Mouse (Mus musculus) urinary bladder, postnatal 36 days (tissue): ENCODE measurements around the gene Rnf187.

Source experiments
- DNase-seq, 2 experiments: peaks; one replicate each; pipeline ENCODE4 v3.0.0; 2022; ENCODE audit warnings: low spot score in 2 of 2, mixed read lengths in 1 of 2

Gene Rnf187

GRCm38 (mm10) chr11:58938322-58939087 is at the start of gene Rnf187:
Gene Rnf187 (minus strand): TSS chr11:58938916.
- DNase-seq, result peak; percentile 86 to 90

DNA sequence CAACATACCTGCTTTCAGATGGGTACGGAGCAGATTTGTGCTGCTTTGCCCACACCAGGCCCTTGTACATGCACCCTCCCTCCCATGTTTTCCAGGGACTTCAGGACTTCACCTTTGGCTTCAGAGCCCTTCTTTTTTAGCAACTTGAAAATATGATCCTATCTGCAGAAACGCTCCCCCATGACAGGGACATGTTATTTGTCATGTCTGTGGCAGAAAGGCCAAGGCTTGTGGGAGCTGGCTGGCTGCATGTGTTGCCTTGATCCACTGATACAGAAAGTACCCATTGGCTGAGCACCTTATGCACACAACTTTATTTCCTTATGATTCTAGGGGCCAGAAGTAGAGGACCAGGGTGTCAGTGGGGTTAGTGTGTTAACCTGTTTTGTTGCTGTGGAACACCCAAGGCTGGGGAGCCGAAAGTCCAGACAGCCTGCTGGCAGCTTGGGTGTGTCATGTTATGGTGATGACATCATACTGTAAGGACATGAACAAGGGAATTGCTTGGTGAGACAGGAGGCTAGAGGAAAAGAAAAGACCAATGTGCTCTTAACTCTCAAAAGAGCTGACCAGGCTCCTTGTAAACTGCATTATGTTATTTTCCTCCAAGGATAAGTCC is 46.7 kb upstream of the Rnf187 start:
- no peak for DNase-seq

DNA sequence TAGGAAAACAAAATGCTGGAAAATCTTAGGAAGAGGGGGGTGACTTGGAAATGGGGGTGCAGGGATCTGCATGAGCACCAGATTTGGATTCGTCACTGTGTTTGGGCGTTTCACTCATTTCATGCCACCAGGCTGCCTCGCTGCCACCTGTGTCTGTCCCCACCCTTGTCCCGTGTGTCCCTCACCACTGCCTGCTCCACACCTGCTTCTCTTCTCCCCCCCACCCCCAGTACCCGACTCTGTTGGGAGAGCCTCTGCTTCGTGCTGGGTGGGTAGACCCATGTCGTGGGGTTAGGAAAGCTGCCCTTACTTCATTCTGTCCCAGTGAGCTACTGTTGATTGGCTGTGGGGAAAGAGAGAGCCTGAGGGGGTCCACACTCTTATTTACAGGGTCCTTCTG is 45.9 kb upstream of the Rnf187 start:
- DNase-seq, result no peak

DNA sequence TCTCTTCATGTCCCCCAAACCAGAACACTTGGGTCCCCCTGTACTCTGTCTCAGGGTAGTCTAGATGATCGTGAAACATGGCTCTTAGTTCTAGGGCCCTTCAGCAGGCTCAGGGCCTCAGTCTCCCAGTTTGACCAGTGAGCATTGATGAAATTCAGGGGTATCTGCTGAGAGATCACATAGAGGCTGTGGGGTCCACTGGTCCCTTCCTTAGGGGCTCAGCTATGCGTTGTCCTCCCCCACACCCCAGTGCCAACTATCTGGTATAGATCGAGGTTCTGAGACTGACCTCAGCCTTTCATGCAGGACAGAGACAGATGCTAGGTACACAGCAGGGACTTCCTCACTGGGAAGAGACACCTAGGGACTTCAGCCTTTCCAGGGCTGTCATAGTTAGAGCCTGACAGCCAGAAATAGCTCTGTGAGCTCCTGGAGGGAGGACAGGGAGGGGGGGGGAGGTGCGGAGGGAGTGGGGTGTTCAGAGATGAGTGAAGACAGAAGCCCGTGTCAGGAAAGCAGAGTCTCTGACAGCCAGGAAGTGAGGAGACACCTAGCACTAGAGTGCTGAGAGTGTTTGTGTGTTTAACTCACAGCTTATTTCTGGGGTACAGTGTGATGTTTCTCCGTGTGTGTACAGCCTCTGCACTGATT is 45.1 kb upstream of the Rnf187 start:
- DNase-seq, result no peak

DNA sequence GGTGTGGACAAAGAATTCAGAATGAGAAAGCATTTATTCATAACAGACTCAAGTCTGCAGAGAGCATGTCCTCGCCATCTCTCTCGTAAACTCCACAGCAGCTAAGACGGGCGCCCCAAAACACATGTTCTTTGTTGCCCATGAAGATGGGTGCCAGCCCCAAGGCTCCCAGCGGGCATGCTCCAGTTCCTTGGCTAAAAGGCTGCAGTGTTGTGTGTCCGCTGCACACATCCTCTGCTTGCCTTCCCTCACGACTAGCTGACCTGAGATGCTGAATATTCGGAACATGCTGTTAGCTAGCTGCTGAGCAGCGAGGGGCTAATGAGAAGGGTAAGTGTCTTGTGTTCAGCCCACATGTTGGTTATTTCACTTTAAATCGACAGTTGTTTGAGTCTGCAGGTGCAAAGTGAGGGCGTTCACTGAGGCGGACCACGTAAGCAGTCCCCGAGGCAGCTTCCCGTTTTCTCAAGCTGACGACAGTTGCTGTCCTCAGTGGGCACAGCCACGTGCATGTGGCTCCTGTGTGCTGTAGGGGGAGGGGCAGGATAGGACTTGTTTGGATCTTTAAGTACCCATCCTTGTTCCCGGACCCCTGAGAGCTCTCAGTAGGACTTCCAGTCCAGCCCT is 43.9 kb upstream of the Rnf187 start:
- no peak for DNase-seq

GRCm38 (mm10) chr11:58981541-58982447 is 43.1 kb upstream of the Rnf187 start:
- DNase-seq, result peak; percentile 25 to 52

- DNase-seq, result no peak
These were observed 41.8 kb upstream of the Rnf187 start for GRCm38 (mm10) chr11:58980381-58980990.

GRCm38 (mm10) chr11:58979661-58980060 is 40.9 kb upstream of the Rnf187 start:
- peak; percentile 37 to 69 for DNase-seq

DNA sequence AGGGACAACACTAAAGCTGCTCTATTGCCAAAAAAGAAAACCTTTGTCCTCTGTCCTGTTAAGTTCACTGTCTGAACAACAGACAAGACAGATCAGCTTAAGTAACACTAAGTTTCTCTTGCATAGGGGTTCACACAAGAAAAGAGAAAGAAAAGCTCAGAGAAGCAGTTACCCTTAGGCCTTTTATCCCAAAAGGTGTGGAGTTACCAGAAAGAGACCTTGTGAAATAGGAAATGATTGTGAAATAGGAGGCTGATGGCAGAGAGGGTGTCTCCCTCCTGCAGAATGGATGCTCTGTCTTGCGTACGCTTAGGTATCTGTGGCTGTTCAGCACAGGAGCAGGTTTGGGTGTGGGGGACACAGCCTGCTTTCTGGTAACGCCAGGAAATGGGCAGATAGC is 40.5 kb upstream of the Rnf187 start:
- DNase-seq, result no peak

DNA sequence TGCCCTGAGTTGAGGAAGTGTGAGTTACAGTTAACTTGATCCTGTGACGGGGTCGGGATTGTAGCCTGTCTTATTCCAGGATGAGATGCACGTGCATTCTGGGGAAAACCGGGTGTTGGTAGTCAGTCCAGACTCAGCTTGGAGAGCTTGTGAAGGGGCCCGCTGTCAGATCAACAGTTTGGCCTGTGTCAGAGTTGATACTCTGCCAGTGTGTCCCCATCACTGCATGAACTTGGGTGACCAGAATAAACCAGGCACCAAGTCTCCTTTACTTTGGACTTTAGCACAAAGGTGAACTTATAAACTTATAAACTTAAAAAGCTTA is 40.0 kb upstream of the Rnf187 start:
- DNase-seq, result no peak

- DNase-seq, result peak; percentile 32 to 52
These were observed 39.5 kb upstream of the Rnf187 start, which contains the start of gene Trim11 for GRCm38 (mm10) chr11:58978027-58978705. Gene Trim11 (plus strand): TSS chr11:58978093.

DNA sequence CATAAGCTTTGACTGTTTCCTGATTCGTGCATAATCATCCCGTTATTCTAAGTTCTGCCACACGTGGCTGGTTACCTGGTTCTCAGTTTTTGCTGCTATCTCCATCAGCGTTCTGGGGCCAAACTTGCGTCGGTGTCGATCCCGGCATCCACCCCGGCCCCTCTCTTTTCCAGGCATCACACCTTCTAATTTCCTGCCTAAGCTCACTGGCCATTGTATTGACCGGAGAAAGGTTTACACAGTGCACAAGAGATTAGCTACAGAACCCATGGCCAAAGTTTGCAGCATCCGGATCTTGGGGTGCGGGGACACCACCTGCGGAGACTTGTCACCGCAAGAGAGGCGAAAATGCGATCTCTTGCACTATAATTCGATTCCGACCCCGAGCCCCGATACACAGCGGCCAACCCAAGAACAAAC is 38.9 kb upstream of the Rnf187 start:
- DNase-seq, result peak in 1 of 2 experiments; percentile 19

DNA sequence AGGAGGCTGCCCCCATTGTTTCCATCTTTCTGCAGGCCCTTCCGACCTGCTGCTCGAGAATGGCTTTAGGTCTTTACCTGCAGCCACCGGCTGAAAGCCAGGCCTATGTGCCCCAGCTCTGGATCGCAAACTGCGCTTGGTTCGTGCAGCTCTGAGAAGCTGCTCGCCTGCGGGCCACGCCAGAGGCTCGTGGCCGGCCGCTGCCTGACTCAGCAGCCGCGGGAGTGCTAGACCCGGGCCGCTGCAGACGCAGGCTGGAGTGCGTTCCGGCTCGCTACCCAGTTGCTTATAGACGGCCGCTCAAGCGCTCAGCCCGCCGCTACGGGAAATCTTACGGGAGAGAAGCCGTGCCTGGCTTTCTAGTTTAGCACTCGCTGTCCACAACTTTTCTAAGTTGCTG is 38.4 kb upstream of the Rnf187 start:
- no peak for DNase-seq

DNA sequence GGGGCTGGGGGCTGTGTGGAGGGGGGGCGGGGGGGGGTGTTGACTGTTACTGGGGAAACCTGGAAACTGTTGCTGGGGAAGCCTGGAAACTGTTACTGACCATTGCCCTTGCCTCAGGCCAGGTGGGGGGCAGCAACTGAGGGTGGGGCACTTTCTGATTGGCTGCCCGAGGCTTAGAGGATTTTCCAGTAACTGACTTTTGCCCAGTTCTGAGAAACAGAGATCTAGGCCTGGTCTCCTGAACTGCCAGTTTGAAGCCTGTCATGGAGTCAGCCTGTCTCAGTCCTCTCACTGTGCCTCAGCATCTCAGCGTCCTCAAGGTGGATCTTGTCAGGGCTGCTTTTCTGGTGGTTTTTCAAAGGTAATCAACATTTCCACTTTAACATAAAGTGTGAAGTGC is 35.7 kb upstream of the Rnf187 start:
- no peak for DNase-seq

- no peak for DNase-seq
These were observed 33.1 kb upstream of the Rnf187 start for GRCm38 (mm10) chr11:58971796-58972195.

- DNase-seq, result no peak
These were observed 32.3 kb upstream of the Rnf187 start for GRCm38 (mm10) chr11:58970831-58971530.

GRCm38 (mm10) chr11:58969659-58970058 is 30.9 kb upstream of the Rnf187 start:
- DNase-seq, result no peak

GRCm38 (mm10) chr11:58969027-58969426 is 30.3 kb upstream of the Rnf187 start:
- DNase-seq, result no peak

GRCm38 (mm10) chr11:58968551-58968950 is 29.8 kb upstream of the Rnf187 start:
- DNase-seq, result no peak

GRCm38 (mm10) chr11:58967346-58967745 is 28.6 kb upstream of the Rnf187 start:
- DNase-seq, result no peak
